6 mouse cellular contexts compared by ENCODE assay signal in genomic region chr14:53765918-53766317, GRCm38 (mm10).
DNase-seq lines count a peak whose midpoint lies in the region; ATAC-seq and TF ChIP-seq lines count a peak whose summit lies in the region.
"Not testable (repeated sequence)": the region's sequence is repeated elsewhere in the genome, so short reads cannot be mapped to it uniquely, and the experiment has no call there.

No protein-coding gene starts in this region.

- H3K9ac ChIP-seq in MEL (ENCODE audit: control insufficient read depth, low read depth, low read length, poor library complexity, severe bottlenecking); intestine, embryonic 16.5 days (ENCODE audit: low read depth, low read length); liver, embryonic 12.5 days; liver, embryonic 15.5 days: not testable (repeated sequence)

- not testable (repeated sequence) for H3K4me2 ChIP-seq in intestine, embryonic 16.5 days (ENCODE audit: low read depth, low read length)
- peak overlapping the region; percentile 48 for H3K4me2 ChIP-seq in liver, embryonic 12.5 days
- H3K4me2 ChIP-seq in liver, embryonic 15.5 days: peak overlapping the region; percentile 46

- not testable (repeated sequence) for H3K36me3 ChIP-seq in MEL (ENCODE audit: control insufficient read depth in 1 of 2, insufficient read depth in 2 of 2, low read length in 2 of 2); intestine, embryonic 16.5 days (ENCODE audit: control insufficient read depth, insufficient read depth, low read length); liver, embryonic 12.5 days; liver, embryonic 15.5 days (replicated peaks)

- not testable (repeated sequence) for TF ChIP-seq RAD21 in MEL (IDR thresholded peaks at IDR 0.05; ENCODE audit: low read depth, low read length)

- not testable (repeated sequence) for TF ChIP-seq CTCF in MEL (IDR thresholded peaks at IDR 0.05 in 2 of 3, conservative IDR thresholded peaks at IDR 0.05 in 1 of 3; ENCODE audit: control insufficient read depth in 1 of 3, insufficient read depth in 1 of 3, low read depth in 2 of 3, low read length in 3 of 3, poor library complexity in 1 of 3, severe bottlenecking in 1 of 3)

- H3K27me3 ChIP-seq in MEL (ENCODE audit: control insufficient read depth in 1 of 2, insufficient read depth in 2 of 2, low read length in 2 of 2); intestine, embryonic 16.5 days (replicated peaks; ENCODE audit: control insufficient read depth, insufficient read depth, low read length); liver, embryonic 12.5 days (replicated peaks); liver, embryonic 15.5 days: not testable (repeated sequence)

- ATAC-seq in intestine, embryonic 16.5 days: 0 out of 2 replicates have a peak, but pooled peaks have one; percentile 40
- peak; percentile 98 for ATAC-seq in liver, embryonic 12.5 days
- ATAC-seq in liver, embryonic 15.5 days (ENCODE audit: insufficient read depth): peak; percentile 96
- peak; percentile 60 for ATAC-seq in megakaryocyte progenitor cell, adult 5-6 weeks (replicated peaks; ENCODE audit: poor library complexity)

- not testable (repeated sequence) for TF ChIP-seq POLR2A in MEL (IDR thresholded peaks at IDR 0.05; ENCODE audit: control insufficient read depth in 1 of 2, insufficient read depth in 1 of 2, low read depth in 1 of 2, low read length in 2 of 2, poor library complexity in 1 of 2)

- not testable (repeated sequence) for H3K4me1 ChIP-seq in MEL (ENCODE audit: control insufficient read depth in 1 of 2, insufficient read depth in 2 of 2, low read length in 2 of 2); intestine, embryonic 16.5 days (ENCODE audit: control insufficient read depth, insufficient read depth, low read length)
- peaks cover 26% of the 10 kb centered on the region for H3K4me1 ChIP-seq in liver, embryonic 12.5 days
- peaks cover 19% of the 10 kb centered on the region for H3K4me1 ChIP-seq in liver, embryonic 15.5 days (replicated peaks)

- peak overlapping the region; percentile 15; the same call in 1 of the 2 replicates for H3K27ac ChIP-seq in MEL (ENCODE audit: control insufficient read depth, low read depth, low read length)
- not testable (repeated sequence) for H3K27ac ChIP-seq in intestine, embryonic 16.5 days (ENCODE audit: low read length)
- peak overlapping the region; percentile 55; the same call in 1 of the 2 replicates for H3K27ac ChIP-seq in liver, embryonic 12.5 days
- 0 out of 2 replicates have a peak overlapping the region, but pooled peaks have one; percentile 24 for H3K27ac ChIP-seq in liver, embryonic 15.5 days (replicated peaks)

- not testable (repeated sequence) for H3K9me3 ChIP-seq in MEL (replicated peaks; ENCODE audit: insufficient read depth, low read length); intestine, embryonic 16.5 days (ENCODE audit: control insufficient read depth, low read length); liver, embryonic 12.5 days (replicated peaks); liver, embryonic 15.5 days (replicated peaks)

- peak; percentile 82 to 86 for TF ChIP-seq EP300 in MEL (IDR thresholded peaks at IDR 0.05; ENCODE audit: low read depth in 1 of 2, low read length in 2 of 2)

- not testable (repeated sequence) for H3K79me2 ChIP-seq in MEL (ENCODE audit: control insufficient read depth, insufficient read depth, low read length, poor library complexity)

- DNase-seq in MEL (ENCODE audit: low read depth, low spot score): peak; percentile 43
- DNase-seq in c-Kit-positive CD71-positive TER-119-positive erythroid progenitor cells, embryonic 14.5 days (ENCODE audit: low spot score): peak; percentile 79

- 79% methylated on average over 1 of the region's 1 CpGs for WGBS in intestine, embryonic 16.5 days
- WGBS in liver, embryonic 12.5 days (ENCODE audit: insufficient replicate concordance): 12% methylated on average over 1 of the region's 1 CpGs
- WGBS in liver, embryonic 15.5 days (ENCODE audit: insufficient replicate concordance): 12% methylated on average over 1 of the region's 1 CpGs

- not testable (repeated sequence) for H3K4me3 ChIP-seq in MEL (ENCODE audit: control insufficient read depth in 1 of 2, insufficient read depth in 1 of 2, low read depth in 2 of 2, low read length in 2 of 2); intestine, embryonic 16.5 days (ENCODE audit: low read length); liver, embryonic 12.5 days; liver, embryonic 15.5 days (replicated peaks)

TF ChIP-seq in MEL, 35 proteins besides CTCF, POLR2A, EP300 and RAD21:
- TF ChIP-seq GATA1 (IDR thresholded peaks at IDR 0.05; ENCODE audit: low read depth, low read length) (peak; percentile 77), MYB (IDR thresholded peaks at IDR 0.05; ENCODE audit: low read depth, low read length) (peak; percentile 60; the same call in 1 of the 2 replicates), SIN3A (IDR thresholded peaks at IDR 0.05; ENCODE audit: low read length) (peak; percentile 52; the same call in 1 of the 2 replicates), TCF12 (IDR thresholded peaks at IDR 0.05; ENCODE audit: low read depth, low read length) (peak; percentile 81), TAL1 (IDR thresholded peaks at IDR 0.05; ENCODE audit: low read length) (peak; percentile 58), RCOR1 (IDR thresholded peaks at IDR 0.05; ENCODE audit: low read depth, low read length) (peak; percentile 69; the same call in 1 of the 2 replicates), ETS1 (IDR thresholded peaks at IDR 0.05; ENCODE audit: low read depth, low read length) (peak; percentile 46; the same call in 1 of the 2 replicates), HCFC1 (IDR thresholded peaks at IDR 0.05; ENCODE audit: low read depth, low read length) (0 out of 2 replicates have a peak, but pooled peaks have one; percentile 19), ELF1 (IDR thresholded peaks at IDR 0.05; ENCODE audit: low read depth, low read length) (peak; percentile 55; the same call in 1 of the 2 replicates), MAX (IDR thresholded peaks at IDR 0.05; ENCODE audit: low read length) (0 out of 2 replicates have a peak, but pooled peaks have one; percentile 17)

Comparison
In these comparisons a context has a peak if more than half of its experiments do, and no peak if none do; other contexts are left out.
1. ATAC-seq: peak in every context shown above with its lines; median percentile 98 in liver, embryonic 12.5 days; 96 in liver, embryonic 15.5 days; 60 in megakaryocyte progenitor cell, adult 5-6 weeks; 40 in intestine, embryonic 16.5 days.